14 mouse cellular contexts compared by ENCODE assay signal in the genomic region with DNA sequence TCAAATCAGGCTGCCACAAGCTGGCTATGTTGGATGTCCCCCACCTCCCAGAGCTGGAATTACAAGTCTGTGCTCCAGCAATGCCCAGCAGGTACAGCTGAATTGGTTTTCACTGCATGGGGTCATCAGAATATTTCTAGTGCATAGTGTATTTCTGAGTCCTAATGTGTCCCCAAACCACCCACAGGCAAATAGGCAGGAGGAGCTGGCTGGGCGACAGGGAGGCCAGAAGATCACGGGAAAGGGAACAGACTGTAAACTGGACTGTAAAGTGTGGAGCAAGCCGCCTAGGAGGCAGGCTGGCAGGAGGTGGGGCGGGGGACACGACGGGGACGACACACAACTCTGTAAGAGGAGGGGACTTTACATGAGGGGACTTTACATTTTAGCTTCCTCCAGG. TPM values are rescaled to one million over a fixed set of nuclear protein-coding genes. Genes with fewer than 3 reads are reported as not detected.
A peak's percentile ranks its signal among the peaks of the same experiment; 100 is the strongest.
DNase-seq lines count a peak whose midpoint lies in the region; ATAC-seq and TF ChIP-seq lines count a peak whose summit lies in the region.
"Had no signal": no experiment of that assay in that cellular context is flagged by ENCODE, and none has a peak within 500 bp of the region (broad histone marks: within the 10 kb centered on the region; RNA-seq: fewer than 3 reads in every experiment).

No protein-coding gene starts in this region.

- H3K4me1 ChIP-seq in forebrain, embryonic 14.5 days (ENCODE audit: control insufficient read depth, insufficient read depth, low read length), result no peaks in the 10 kb centered on the region
- H3K4me1 ChIP-seq in forebrain, embryonic 13.5 days, result peaks cover 12% of the 10 kb centered on the region
- no peaks in the 10 kb centered on the region for H3K4me1 ChIP-seq in stomach, postnatal 0 days (replicated peaks; ENCODE audit: control insufficient read depth, insufficient read depth)

- no peak for DNase-seq in forebrain, embryonic 14.5 days (ENCODE audit: low spot score)
- peak; percentile 37 for DNase-seq in lung, postnatal 10 days
- no peak for DNase-seq in lung, postnatal 14 days
- DNase-seq in stomach, postnatal 0 days (ENCODE audit: low spot score), result peak; percentile 12
- no peak for DNase-seq in layer of hippocampus, adult 9-10 months (ENCODE audit: low spot score)
- DNase-seq: B cell, adult 2 months; cerebellum, adult 11 months; gastrocnemius, postnatal 36 days; liver, postnatal 0 days; right cerebral cortex, adult 18-20 months had no signal

- H3K4me3 ChIP-seq in forebrain, embryonic 14.5 days (ENCODE audit: low read depth, low read length), result no peak overlapping the region
- H3K4me3 ChIP-seq in forebrain, embryonic 13.5 days, result no peak overlapping the region
- no peak overlapping the region for H3K4me3 ChIP-seq in stomach, postnatal 0 days (ENCODE audit: low read depth, low read length)
- H3K4me3 ChIP-seq: left cerebral cortex, adult 2 months had no signal

- no peak for TF ChIP-seq CTCF in stomach, postnatal 0 days (IDR thresholded peaks at IDR 0.05; ENCODE audit: low read depth)

- WGBS in forebrain, embryonic 14.5 days, result 5% methylated on average over 7 of the region's 7 CpGs
- WGBS in forebrain, embryonic 13.5 days, result 5% methylated on average over 7 of the region's 7 CpGs
- whole genome bisulfite sequencing in stomach, postnatal 0 days, result 19% methylated on average over 7 of the region's 7 CpGs

- H3K27ac ChIP-seq in forebrain, embryonic 14.5 days (ENCODE audit: low read depth, low read length), result no peak overlapping the region
- no peak overlapping the region for H3K27ac ChIP-seq in forebrain, embryonic 13.5 days
- H3K27ac ChIP-seq in stomach, postnatal 0 days (replicated peaks), result no peak overlapping the region
- H3K27ac ChIP-seq: left cerebral cortex, adult 2 months; macrophage had no signal

- no peak overlapping the region for H3K4me2 ChIP-seq in forebrain, embryonic 14.5 days (ENCODE audit: low read length)
- H3K4me2 ChIP-seq in forebrain, embryonic 13.5 days, result no peak overlapping the region
- no peak overlapping the region for H3K4me2 ChIP-seq in stomach, postnatal 0 days (replicated peaks; ENCODE audit: low read depth)

- TF ChIP-seq EP300 in stomach, postnatal 0 days (optimal IDR thresholded peaks at IDR 0.05), result no peak

- ATAC-seq in forebrain, embryonic 14.5 days, result no peak
- ATAC-seq in forebrain, embryonic 13.5 days, result no peak
- peak; percentile 28 for ATAC-seq in activated CD4-positive, CD25-positive, alpha-beta regulatory T cell, adult 4 months
- ATAC-seq in stomach, postnatal 0 days (ENCODE audit: low FRiP score, low TSS enrichment), result no peak
- ATAC-seq: liver, postnatal 0 days had no signal

- H3K9me3 ChIP-seq in forebrain, embryonic 14.5 days (replicated peaks; ENCODE audit: control insufficient read depth, low read length), result no peaks in the 10 kb centered on the region
- no peaks in the 10 kb centered on the region for H3K9me3 ChIP-seq in forebrain, embryonic 13.5 days (replicated peaks)
- no peaks in the 10 kb centered on the region for H3K9me3 ChIP-seq in stomach, postnatal 0 days (ENCODE audit: control insufficient read depth, low read length)

- no peaks in the 10 kb centered on the region for H3K36me3 ChIP-seq in forebrain, embryonic 14.5 days (ENCODE audit: control insufficient read depth, insufficient read depth, low read length)
- H3K36me3 ChIP-seq in forebrain, embryonic 13.5 days (ENCODE audit: poor library complexity, severe bottlenecking), result no peaks in the 10 kb centered on the region
- no peaks in the 10 kb centered on the region for H3K36me3 ChIP-seq in stomach, postnatal 0 days (ENCODE audit: control insufficient read depth, insufficient read depth, low read length)

- H3K9ac ChIP-seq in forebrain, embryonic 14.5 days (ENCODE audit: low read length), result 0 out of 2 replicates have a peak overlapping the region, but pooled peaks have one; percentile 2
- H3K9ac ChIP-seq in forebrain, embryonic 13.5 days, result no peak overlapping the region
- H3K9ac ChIP-seq in stomach, postnatal 0 days (ENCODE audit: low read length), result no peak overlapping the region
- H3K9ac ChIP-seq: liver, postnatal 0 days had no signal

- H3K27me3 ChIP-seq in forebrain, embryonic 14.5 days (replicated peaks; ENCODE audit: control insufficient read depth, insufficient read depth, low read length), result no peaks in the 10 kb centered on the region
- peaks cover 19% of the 10 kb centered on the region; the same call in 1 of the 2 replicates for H3K27me3 ChIP-seq in forebrain, embryonic 13.5 days
- H3K27me3 ChIP-seq in stomach, postnatal 0 days (ENCODE audit: control insufficient read depth, insufficient read depth, low read length), result no peaks in the 10 kb centered on the region

RNA-seq across cellular contexts. Expression of a gene that starts 8.4 kb away (rescaled TPM):
- 75.9 and 95.4 TPM in 2 replicates for polyA plus RNA-seq in forebrain, embryonic 14.5 days (2014; fragmentation: Nextera tagmentation; extraction: Ambion mirVana)
- polyA plus RNA-seq in forebrain, embryonic 13.5 days (2015; fragmentation: Nextera tagmentation; extraction: Ambion mirVana), result 82.1 and 94.8 TPM in 2 replicates
- polyA plus RNA-seq in activated CD4-positive, CD25-positive, alpha-beta regulatory T cell, adult 4 months (2017; shearing (Covaris generic)), result under 1 TPM in 1 of 2 experiments, not detected in 1; 0.19 TPM
- 15.1 and 17.6 TPM in 2 replicates for polyA plus RNA-seq in stomach, postnatal 0 days (2015; fragmentation: Nextera tagmentation; extraction: Ambion mirVana)

RNA-seq across cellular contexts. Expression of a gene that starts 12.3 kb away (rescaled TPM):
- 6.4 and 10.4 TPM in 2 replicates for polyA plus RNA-seq in forebrain, embryonic 14.5 days (2014; fragmentation: Nextera tagmentation; extraction: Ambion mirVana)
- polyA plus RNA-seq in forebrain, embryonic 13.5 days (2015; fragmentation: Nextera tagmentation; extraction: Ambion mirVana), result 8.9 and 10.3 TPM in 2 replicates
- under 1 TPM; 0.36 to 0.56 TPM for polyA plus RNA-seq in activated CD4-positive, CD25-positive, alpha-beta regulatory T cell, adult 4 months (2017; shearing (Covaris generic))
- polyA plus RNA-seq in stomach, postnatal 0 days (2015; fragmentation: Nextera tagmentation; extraction: Ambion mirVana), result 9.0 and 9.5 TPM in 2 replicates

RNA-seq across cellular contexts. Expression of a gene that starts 40.5 kb away (rescaled TPM):
- 18.2 and 24.3 TPM in 2 replicates for polyA plus RNA-seq in forebrain, embryonic 14.5 days (2014; fragmentation: Nextera tagmentation; extraction: Ambion mirVana)
- polyA plus RNA-seq in forebrain, embryonic 13.5 days (2015; fragmentation: Nextera tagmentation; extraction: Ambion mirVana), result 32.5 and 33.3 TPM in 2 replicates
- polyA plus RNA-seq in activated CD4-positive, CD25-positive, alpha-beta regulatory T cell, adult 4 months (2017; shearing (Covaris generic)), result 10 to 100 TPM; 22.8 to 27.3 TPM
- polyA plus RNA-seq in stomach, postnatal 0 days (2015; fragmentation: Nextera tagmentation; extraction: Ambion mirVana), result 8.2 and 10.3 TPM in 2 replicates

RNA-seq across cellular contexts. Expression of a gene that starts 51.4 kb away (rescaled TPM):
- not detected in 2 replicates for polyA plus RNA-seq in forebrain, embryonic 14.5 days (2014; fragmentation: Nextera tagmentation; extraction: Ambion mirVana)
- not detected in 2 replicates for polyA plus RNA-seq in forebrain, embryonic 13.5 days (2015; fragmentation: Nextera tagmentation; extraction: Ambion mirVana)
- not detected for polyA plus RNA-seq in activated CD4-positive, CD25-positive, alpha-beta regulatory T cell, adult 4 months (2017; shearing (Covaris generic))
- 0.19 and 0.36 TPM in 2 replicates for polyA plus RNA-seq in stomach, postnatal 0 days (2015; fragmentation: Nextera tagmentation; extraction: Ambion mirVana)
- polyA plus RNA-seq: liver, postnatal 0 days; macrophage had no signal

RNA-seq across cellular contexts. Expression of a gene that starts 51.5 kb away (rescaled TPM):
- 51.3 and 61.7 TPM in 2 replicates for polyA plus RNA-seq in forebrain, embryonic 14.5 days (2014; fragmentation: Nextera tagmentation; extraction: Ambion mirVana)
- 63.6 and 68.1 TPM in 2 replicates for polyA plus RNA-seq in forebrain, embryonic 13.5 days (2015; fragmentation: Nextera tagmentation; extraction: Ambion mirVana)
- 10 to 100 TPM; 71.1 to 73.1 TPM for polyA plus RNA-seq in activated CD4-positive, CD25-positive, alpha-beta regulatory T cell, adult 4 months (2017; shearing (Covaris generic))
- polyA plus RNA-seq in stomach, postnatal 0 days (2015; fragmentation: Nextera tagmentation; extraction: Ambion mirVana), result 20.8 and 23.9 TPM in 2 replicates

Comparison
In these comparisons a context has a peak if more than half of its experiments do, and no peak if none do; other contexts are left out.
1. DNase-seq: peak in lung, postnatal 10 days (single experiment) and stomach, postnatal 0 days (single experiment); none in forebrain, embryonic 14.5 days (single experiment), lung, postnatal 14 days (single experiment) and layer of hippocampus, adult 9-10 months (single experiment).
2. RNA of a gene that starts 8.4 kb away (polyA plus RNA-seq): 82.1 to 94.8 TPM in forebrain, embryonic 13.5 days, 75.9 to 95.4 TPM in forebrain, embryonic 14.5 days and 15.1 to 17.6 TPM in stomach, postnatal 0 days; 0.19 TPM in activated CD4-positive, CD25-positive, alpha-beta regulatory T cell, adult 4 months; every median in the first group is over 10 times any median in the second.